Mouse (Mus musculus) myocyte (in vitro differentiated cells): ENCODE data around the gene C77080. TPM values are rescaled to one million over a fixed set of nuclear protein-coding genes. Genes with fewer than 3 reads are reported as not detected.
A peak's percentile ranks its signal among the peaks of the same experiment; 100 is the strongest.

Experiments
- H3K27me3 ChIP-seq: one replicate; pipeline ENCODE4 v1.6.1; 2011; ENCODE audit not compliant: control insufficient read depth, insufficient read depth, insufficient read length
- H3K36me3 ChIP-seq: one replicate; pipeline ENCODE4 v1.6.1; 2011; ENCODE audit not compliant: control insufficient read depth, insufficient read depth
- H3K4me2 ChIP-seq: one replicate; pipeline ENCODE4 v1.6.1; 2011; ENCODE audit warnings: low read depth, control low read depth
- H3K4me3 ChIP-seq: one replicate; pipeline ENCODE4 v1.5.1; 2011; ENCODE audit warnings: mild to moderate bottlenecking, control low read depth, moderate library complexity
- H3K79me2 ChIP-seq: one replicate; pipeline ENCODE4 v1.6.1; 2011; ENCODE audit not compliant: control insufficient read depth, insufficient read depth
- H3ac ChIP-seq: one replicate; pipeline ENCODE4 v1.6.1; 2011; ENCODE audit not compliant: control insufficient read depth, insufficient read length
- CEBPB ChIP-seq: IDR thresholded peaks from 2 replicates; pipeline ENCODE4 v1.6.1; 2011; ENCODE audit warnings: mild to moderate bottlenecking, moderate library complexity; ENCODE audit not compliant: poor library complexity, insufficient read depth, severe bottlenecking
- E2F4 ChIP-seq: IDR thresholded peaks from one replicate; pipeline ENCODE4 v1.6.1; 2011; ENCODE audit warnings: mild to moderate bottlenecking, control low read depth, moderate library complexity; ENCODE audit not compliant: insufficient read depth
- MAX ChIP-seq: IDR thresholded peaks from one replicate; pipeline ENCODE4 v1.6.1; 2011; ENCODE audit warnings: low read depth, mild to moderate bottlenecking, control low read depth
- MYOD1 ChIP-seq, 3 experiments: IDR thresholded peaks; one replicate each; pipeline ENCODE4 v1.6.1; 2011; ENCODE audit warnings: control low read depth in 2 of 3, low read depth in 2 of 3, mild to moderate bottlenecking in 2 of 3, moderate library complexity in 1 of 3; ENCODE audit not compliant: insufficient read length in 2 of 3, control insufficient read depth in 1 of 3
- MYOG ChIP-seq, 3 experiments: IDR thresholded peaks; one replicate each; pipeline ENCODE4 v1.6.1; 2011; ENCODE audit warnings: control low read depth in 2 of 3, low read depth in 2 of 3, mild to moderate bottlenecking in 2 of 3; ENCODE audit not compliant: insufficient read length in 2 of 3, control insufficient read depth in 1 of 3, insufficient read depth in 1 of 3
- POLR2A ChIP-seq: IDR thresholded peaks from one replicate; pipeline ENCODE4 v1.6.1; 2011; ENCODE audit warnings: low read depth, mild to moderate bottlenecking, control low read depth, moderate library complexity; ENCODE audit not compliant: insufficient read length
- POLR2AphosphoS2 ChIP-seq: IDR thresholded peaks from one replicate; pipeline ENCODE4 v1.6.1; 2011; ENCODE audit warnings: low read depth, control low read depth; ENCODE audit not compliant: insufficient read length
- REST ChIP-seq: IDR thresholded peaks from one replicate; pipeline ENCODE4 v1.6.1; 2011; ENCODE audit warnings: mild to moderate bottlenecking, control low read depth, moderate library complexity; ENCODE audit not compliant: insufficient read depth, insufficient read length
- SRF ChIP-seq: IDR thresholded peaks from one replicate; pipeline ENCODE4 v1.6.1; 2011; ENCODE audit warnings: low read depth; ENCODE audit not compliant: control insufficient read depth, insufficient read length
- TCF12 ChIP-seq: IDR thresholded peaks from one replicate; pipeline ENCODE4 v1.6.1; 2011; ENCODE audit warnings: mild to moderate bottlenecking, control low read depth; ENCODE audit not compliant: poor library complexity, insufficient read depth, severe bottlenecking
- TCF3 ChIP-seq: IDR thresholded peaks from one replicate; pipeline ENCODE4 v1.6.1; 2011; ENCODE audit warnings: low read depth, control low read depth; ENCODE audit not compliant: insufficient read length
- USF1 ChIP-seq: IDR thresholded peaks from one replicate; pipeline ENCODE4 v1.6.1; 2011; ENCODE audit warnings: low read depth, mild to moderate bottlenecking, control low read depth, moderate library complexity
- polyA plus RNA-seq: library from polyadenylated mRNA; unstranded; fragments of >200 nt; fragmentation: generic; extraction: Trizol; gene quantifications from one replicate; pipeline ENCODE4 v1.2.1, GENCODE M21; 2012; ENCODE audit warnings: missing spikeins

Gene C77080
- polyA plus RNA-seq, 1 experiment = 25.4 TPM

DNA sequence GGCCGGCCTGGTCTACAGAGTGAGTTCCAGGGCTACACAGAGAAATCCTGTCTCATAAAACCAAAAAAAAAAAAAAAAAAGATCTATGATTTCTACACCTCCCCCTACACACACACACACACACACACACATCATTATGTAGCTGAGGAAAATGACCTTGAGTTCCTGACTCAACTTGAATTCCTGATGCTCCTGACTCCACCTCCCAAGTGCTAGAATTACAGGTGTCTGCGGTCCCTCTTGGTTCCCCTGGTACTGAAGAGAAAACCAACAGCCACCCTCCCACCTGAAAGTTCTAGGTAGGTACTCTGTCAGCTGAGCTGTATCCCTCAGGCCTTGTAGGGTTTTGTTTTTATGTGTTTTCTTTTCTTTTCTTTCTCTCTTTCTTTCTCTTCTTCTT is 8.7 kb downstream of the C77080 start:
- TF ChIP-seq CEBPB = no peak
- TF ChIP-seq E2F4 = no peak
- TF ChIP-seq MYOD1 (IDR thresholded peaks at IDR 0.05; ENCODE audit: control insufficient read depth in 1 of 3, insufficient read length in 2 of 3, low read depth in 2 of 3) = no peak
- TF ChIP-seq MYOG (IDR thresholded peaks at IDR 0.05; ENCODE audit: control insufficient read depth in 1 of 3, insufficient read depth in 1 of 3, insufficient read length in 2 of 3, low read depth in 2 of 3) = no peak
- no peak for TF ChIP-seq MAX
- no peak for TF ChIP-seq USF1
- TF ChIP-seq REST = no peak
- no peak for TF ChIP-seq TCF3
- no peak for TF ChIP-seq POLR2A
- TF ChIP-seq TCF12 = no peak
- no peak for TF ChIP-seq POLR2AphosphoS2
- no peak for TF ChIP-seq SRF
- H3K27me3 ChIP-seq = no peaks in the 10 kb centered on the region

DNA sequence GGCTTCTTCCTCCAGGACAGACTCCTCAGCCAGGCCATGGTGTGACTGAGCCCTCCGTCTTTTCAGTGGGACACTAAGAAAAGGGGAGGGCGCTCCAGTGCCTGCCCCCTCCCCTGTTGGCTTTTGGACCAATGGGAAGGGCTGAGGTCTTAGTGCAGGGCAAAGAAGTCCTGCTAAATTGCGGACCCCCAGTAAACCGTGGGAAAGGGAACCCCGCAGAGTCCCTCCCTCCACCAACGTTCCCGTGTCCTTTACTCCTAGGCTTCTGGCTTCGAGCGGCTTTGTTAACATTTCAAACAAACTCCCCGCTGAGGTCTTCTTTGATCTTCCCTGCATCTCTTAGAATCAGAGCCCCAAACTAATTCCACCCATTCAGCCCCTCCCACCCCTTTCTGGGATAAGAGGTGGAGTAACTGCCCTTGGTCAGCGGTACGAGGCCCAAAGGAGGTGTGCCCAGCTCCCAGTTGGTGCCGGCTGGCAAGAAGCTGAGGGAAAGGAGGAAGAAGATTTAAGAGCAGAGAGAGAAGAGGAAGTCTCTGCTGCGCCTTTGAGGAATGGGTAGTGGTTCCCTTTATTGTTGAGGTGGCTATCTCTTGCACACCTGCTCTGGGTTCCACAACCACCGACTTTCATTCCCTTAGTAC is 9.6 kb downstream of the C77080 start:
- no peak overlapping the region for H3K4me3 ChIP-seq
- TF ChIP-seq MYOG (IDR thresholded peaks at IDR 0.05; ENCODE audit: control insufficient read depth in 1 of 3, insufficient read depth in 1 of 3, insufficient read length in 2 of 3, low read depth in 2 of 3) (no peak), POLR2A (no peak), TCF12 (no peak), TCF3 (no peak), POLR2AphosphoS2 (no peak), MAX (no peak), E2F4 (no peak), REST (no peak), MYOD1 (IDR thresholded peaks at IDR 0.05; ENCODE audit: control insufficient read depth in 1 of 3, insufficient read length in 2 of 3, low read depth in 2 of 3) (no peak), SRF (no peak), CEBPB (no peak)
- no peaks in the 10 kb centered on the region for H3K27me3 ChIP-seq
- H3K4me2 ChIP-seq = no peak overlapping the region
- H3K79me2 ChIP-seq = peaks cover 15% of the 10 kb centered on the region
- no peaks in the 10 kb centered on the region for H3K36me3 ChIP-seq
- H3ac ChIP-seq = no peak overlapping the region

More for the DNA sequence above, 8.7 kb downstream of the C77080 start:
- H3ac ChIP-seq = no peak overlapping the region
- H3K36me3 ChIP-seq = no peaks in the 10 kb centered on the region
- peaks cover 6% of the 10 kb centered on the region for H3K79me2 ChIP-seq
- no peak overlapping the region for H3K4me2 ChIP-seq
- H3K4me3 ChIP-seq = no peak overlapping the region

DNA sequence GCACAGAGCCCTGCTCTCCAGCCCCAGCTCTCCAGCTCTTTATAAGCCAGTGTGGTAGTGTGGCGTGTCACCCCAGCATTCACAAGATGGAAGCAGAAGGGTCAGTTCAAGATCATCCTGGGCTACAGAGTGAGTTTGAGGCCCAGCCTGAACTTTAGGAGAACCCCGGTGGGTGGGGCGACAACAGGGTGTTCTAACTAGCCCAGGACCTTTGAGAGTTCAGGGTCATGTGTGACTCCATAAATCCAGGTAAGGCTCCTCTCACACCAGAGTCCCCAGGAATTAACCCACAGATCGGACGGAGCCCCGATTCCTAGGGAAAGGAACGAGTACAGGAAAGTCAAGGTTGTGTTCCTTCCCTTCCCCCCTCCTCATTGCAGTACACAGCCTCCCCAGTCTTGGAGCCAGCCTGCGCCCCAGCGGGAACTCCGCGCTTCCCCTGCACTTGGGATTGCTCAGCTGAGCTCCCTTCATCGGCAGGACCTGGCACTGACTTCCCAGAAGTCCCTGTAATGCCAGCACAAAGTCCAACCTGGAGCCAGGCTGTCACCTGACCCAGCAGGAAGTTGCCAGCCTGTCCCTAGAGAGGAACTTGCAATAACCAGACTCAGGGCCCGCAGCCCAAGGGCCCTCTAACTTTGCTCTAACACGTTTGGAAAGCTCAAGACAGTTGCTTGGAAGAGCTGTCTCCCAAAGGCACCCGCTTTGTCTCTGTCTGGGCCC is 10.3 kb downstream of the C77080 start:
- Histone ChIP-seq H3K36me3 (no peaks in the 10 kb centered on the region), H3K79me2 (peaks cover 22% of the 10 kb centered on the region), H3K27me3 (no peaks in the 10 kb centered on the region), H3K4me3 (no peak overlapping the region), H3K4me2 (no peak overlapping the region), H3ac (no peak overlapping the region)
- TF ChIP-seq TCF3 (no peak), SRF (no peak), POLR2A (no peak), USF1 (no peak), E2F4 (no peak), MYOD1 (IDR thresholded peaks at IDR 0.05; ENCODE audit: control insufficient read depth in 1 of 3, insufficient read length in 2 of 3, low read depth in 2 of 3) (no peak)

- H3K4me2 ChIP-seq = no peak overlapping the region
- peak overlapping the region; percentile 74 for H3K4me3 ChIP-seq
- H3K27me3 ChIP-seq = no peaks in the 10 kb centered on the region
- no peak overlapping the region for H3ac ChIP-seq
- TF ChIP-seq USF1 (no peak), REST (no peak), SRF (no peak), POLR2A (no peak), CEBPB (no peak), MYOD1 (IDR thresholded peaks at IDR 0.05; ENCODE audit: control insufficient read depth in 1 of 3, insufficient read length in 2 of 3, low read depth in 2 of 3) (no peak), TCF3 (no peak), MYOG (IDR thresholded peaks at IDR 0.05; ENCODE audit: control insufficient read depth in 1 of 3, insufficient read depth in 1 of 3, insufficient read length in 2 of 3, low read depth in 2 of 3) (no peak), MAX (no peak)
- H3K79me2 ChIP-seq = peaks cover 38% of the 10 kb centered on the region
- H3K36me3 ChIP-seq = no peaks in the 10 kb centered on the region
These were observed 11.9 kb downstream of the C77080 start for GRCm38 (mm10) chr4:129249288-129249687.
